Mouse (Mus musculus) v-Abl transformed pro-B cells (cell line): Measurements from ENCODE around the gene 1700017N19Rik.

Experiments used
- in situ Hi-C, 2 experiments: fragments of 400-800 bp; cut with MboI; formaldehyde crosslinking; loops; one replicate each; pipeline ENCODE4 v1.15.1; 2025; ENCODE audit not compliant: unreplicated experiment in 2 of 2

The 1700017N19Rik gene

GRCm38 (mm10) chr10:100645331-100645935 is 55.1 kb downstream of the 1700017N19Rik start:
- in situ Hi-C loops: loop anchor here (25.0 kb wide), 2 partner anchors 217 to 1517 kb away; no protein-coding TSS in a partner anchor

DNA sequence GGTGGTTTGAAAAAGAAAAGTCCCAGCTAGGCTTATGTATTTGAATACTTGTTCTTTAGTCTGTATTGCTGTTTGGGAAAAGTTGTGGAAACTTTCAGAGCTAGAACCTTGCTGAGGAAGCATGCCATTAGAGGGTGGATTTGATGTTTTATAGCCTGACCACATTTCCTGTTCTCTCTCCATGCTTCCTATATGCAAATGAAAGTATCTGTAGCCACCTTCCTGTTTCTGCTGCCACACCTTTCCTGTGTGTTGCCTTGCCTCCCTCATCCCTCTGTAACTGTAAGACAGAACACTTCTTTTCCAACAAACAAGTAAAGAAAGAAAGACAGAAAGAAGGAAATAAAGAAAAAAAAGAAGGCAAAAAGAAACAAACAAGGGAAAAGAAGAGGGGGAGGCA is 63.9 kb downstream of the 1700017N19Rik start:
- in situ Hi-C loops: no loop called here

- in situ Hi-C loops: no loop called here
Measured at GRCm38 (mm10) chr10:100661970-100662590, 71.8 kb downstream of the 1700017N19Rik start.
